Mouse (Mus musculus) monocyte, adult 2 months (primary cell): Measurements from ENCODE around the gene Gm17571.

Experiments
- DNase-seq, 2 experiments: peaks; one replicate each; pipeline ENCODE4 v3.0.0; 2022; ENCODE audit warnings: low spot score in 2 of 2, low read depth in 1 of 2

Gm17571 gene

GRCm38 (mm10) chr9:13457774-13458173, 11.2 kb upstream of the Gm17571 start:
- DNase-seq, result no peak

- no peak for DNase-seq
Measured at GRCm38 (mm10) chr9:13455231-13455630, 8.7 kb upstream of the Gm17571 start.

DNA sequence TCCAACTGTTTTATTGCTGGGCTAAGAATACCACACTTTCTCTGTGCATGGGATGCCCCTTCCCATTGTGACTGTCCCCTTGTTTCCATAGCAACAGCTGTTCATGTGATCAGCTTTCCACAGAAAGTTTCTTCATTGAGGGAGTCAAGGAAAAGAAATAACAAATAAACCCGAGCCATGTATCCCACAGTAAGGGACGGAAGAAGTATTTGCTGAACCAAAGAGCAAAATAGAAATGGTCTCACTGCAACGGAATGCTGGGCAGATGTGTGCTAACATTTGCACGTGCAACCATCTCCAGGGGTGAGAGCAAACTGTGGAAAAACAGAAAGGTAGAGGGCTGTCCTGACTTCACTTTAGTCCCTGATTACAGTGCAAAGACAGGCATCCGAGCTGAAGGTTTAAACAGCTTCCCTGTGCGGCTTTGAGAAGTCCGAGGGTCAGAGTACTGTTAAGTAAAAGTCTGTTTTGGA, 8.1 kb upstream of the Gm17571 start:
- no peak for DNase-seq

DNA sequence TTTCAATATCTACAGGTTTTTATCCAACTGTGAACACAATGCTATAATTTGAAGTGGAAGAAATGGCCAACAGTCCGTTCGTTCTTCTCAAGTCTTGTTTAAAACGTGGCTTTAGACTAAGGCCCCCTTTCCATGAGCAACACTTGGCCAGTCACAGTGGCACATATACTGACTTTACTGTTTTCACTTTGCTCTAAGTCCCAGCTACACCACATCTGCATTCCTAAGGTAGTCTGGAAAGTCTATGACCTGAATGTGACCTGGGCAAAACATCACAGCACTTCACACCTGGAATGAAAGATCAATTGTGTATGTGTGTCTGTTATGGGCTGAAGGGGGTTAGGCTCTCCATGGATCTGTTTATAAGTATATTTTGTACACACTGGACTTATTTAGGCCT, 2.2 kb upstream of the Gm17571 start:
- no peak for DNase-seq

DNA sequence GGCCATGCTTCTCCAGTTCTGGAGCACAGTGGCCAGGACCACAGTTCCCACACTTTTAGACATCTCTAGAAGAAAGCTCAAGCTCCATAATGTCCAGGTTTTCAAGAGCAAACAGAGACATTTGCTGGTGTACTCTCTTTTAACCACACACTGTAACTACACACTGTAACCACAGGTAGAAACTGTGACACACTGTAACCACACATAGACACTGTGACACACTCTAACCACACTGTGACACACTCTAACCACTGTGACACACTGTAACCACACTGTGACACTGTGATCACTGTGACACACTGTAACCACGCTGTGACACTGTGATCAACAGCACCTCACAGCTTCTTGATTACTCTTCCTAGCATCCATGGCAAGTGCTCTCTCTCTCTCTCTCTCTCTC, 317 bp downstream of the Gm17571 start:
- DNase-seq, result no peak

DNA sequence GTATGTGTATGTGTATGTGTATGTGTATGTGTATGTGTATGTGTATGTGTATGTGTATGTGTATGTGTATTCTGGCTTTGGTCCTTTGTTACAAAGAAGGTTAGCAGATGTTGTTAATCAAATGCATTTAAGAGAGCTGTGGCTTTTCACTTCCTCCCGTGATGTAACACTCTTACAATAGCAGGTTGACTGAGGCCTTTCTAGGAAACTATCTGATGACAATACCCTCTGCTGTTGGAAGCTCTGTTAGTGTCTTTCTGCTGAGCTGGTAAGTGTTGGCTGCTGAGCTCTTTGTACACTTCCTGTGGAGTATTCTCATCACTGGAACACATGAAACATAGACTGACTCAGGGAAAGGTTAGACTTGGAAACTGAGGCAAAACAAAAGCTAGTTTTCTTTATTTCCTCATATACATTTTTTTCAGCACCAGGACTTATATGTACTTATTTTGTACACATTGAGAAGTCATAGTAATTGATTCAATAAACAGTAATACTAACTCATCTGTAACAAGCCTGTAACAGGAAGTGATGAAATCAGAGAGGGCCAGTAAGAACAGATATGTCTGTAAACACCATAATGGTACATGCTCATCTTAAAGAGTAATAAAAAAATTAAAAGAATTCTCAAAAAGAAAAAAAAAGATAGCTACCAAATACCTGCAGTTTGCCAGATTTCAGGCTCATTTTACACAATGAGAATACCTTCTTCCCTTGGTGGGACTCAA, 2.9 kb downstream of the Gm17571 start:
- no peak for DNase-seq

- DNase-seq, result no peak
Measured at GRCm38 (mm10) chr9:13442012-13442735, 4.4 kb downstream of the Gm17571 start.

GRCm38 (mm10) chr9:13440911-13441310, 5.6 kb downstream of the Gm17571 start:
- DNase-seq, result no peak

- DNase-seq, result no peak
Measured at GRCm38 (mm10) chr9:13433501-13434090, 13.0 kb downstream of the Gm17571 start.

GRCm38 (mm10) chr9:13431646-13432045, 14.9 kb downstream of the Gm17571 start:
- DNase-seq, result no peak

DNA sequence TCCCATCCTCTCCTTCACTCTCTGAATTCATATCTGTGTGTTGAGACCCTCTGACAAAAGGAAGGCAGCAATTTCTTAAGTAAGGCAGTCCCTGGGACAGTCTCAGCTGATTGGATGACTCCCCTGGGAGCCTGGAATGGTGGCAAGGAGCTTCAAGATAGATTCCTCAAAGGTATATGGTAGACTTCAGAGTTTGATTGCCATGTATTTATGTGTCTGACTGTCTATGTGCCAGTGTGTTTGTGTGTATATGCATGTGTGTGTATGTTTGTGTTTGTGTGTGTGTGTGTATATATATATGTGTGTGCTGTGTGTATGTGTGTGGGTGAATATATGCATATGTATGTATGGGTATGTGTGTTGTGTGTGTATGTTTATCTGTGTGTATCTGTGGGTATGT, 15.8 kb downstream of the Gm17571 start:
- no peak for DNase-seq

GRCm38 (mm10) chr9:13430302-13430701, 16.3 kb downstream of the Gm17571 start:
- no peak for DNase-seq

DNA sequence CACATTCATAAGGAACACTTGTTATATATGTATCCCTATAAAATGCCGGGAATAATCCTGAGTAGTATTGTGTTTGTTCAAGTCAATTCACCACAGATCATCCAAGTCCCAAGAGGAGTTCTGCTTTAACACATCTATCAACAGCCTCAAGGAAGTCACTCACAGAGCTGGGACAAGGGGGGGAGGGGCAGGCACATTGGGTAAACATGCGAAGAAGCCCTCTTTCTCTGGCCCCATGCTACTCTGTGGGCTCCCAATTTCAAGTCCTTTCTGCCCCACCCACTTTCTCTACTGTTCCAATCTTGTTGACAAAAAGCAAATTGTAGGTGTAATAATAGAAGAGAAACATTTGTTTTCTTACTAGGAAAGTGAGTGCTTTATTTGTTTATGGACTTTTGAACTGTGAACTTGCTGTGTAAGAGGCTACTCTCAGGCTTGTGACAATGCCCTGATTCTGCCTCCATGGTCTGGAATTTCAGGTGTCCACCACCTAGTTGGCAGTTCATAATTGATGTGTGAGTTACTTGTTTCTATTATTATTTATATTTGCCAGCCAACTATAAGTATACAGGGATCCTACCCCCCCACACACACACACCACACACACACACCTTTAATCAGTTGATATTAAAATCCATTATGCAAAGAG, 17.0 kb downstream of the Gm17571 start:
- DNase-seq, result no peak

DNA sequence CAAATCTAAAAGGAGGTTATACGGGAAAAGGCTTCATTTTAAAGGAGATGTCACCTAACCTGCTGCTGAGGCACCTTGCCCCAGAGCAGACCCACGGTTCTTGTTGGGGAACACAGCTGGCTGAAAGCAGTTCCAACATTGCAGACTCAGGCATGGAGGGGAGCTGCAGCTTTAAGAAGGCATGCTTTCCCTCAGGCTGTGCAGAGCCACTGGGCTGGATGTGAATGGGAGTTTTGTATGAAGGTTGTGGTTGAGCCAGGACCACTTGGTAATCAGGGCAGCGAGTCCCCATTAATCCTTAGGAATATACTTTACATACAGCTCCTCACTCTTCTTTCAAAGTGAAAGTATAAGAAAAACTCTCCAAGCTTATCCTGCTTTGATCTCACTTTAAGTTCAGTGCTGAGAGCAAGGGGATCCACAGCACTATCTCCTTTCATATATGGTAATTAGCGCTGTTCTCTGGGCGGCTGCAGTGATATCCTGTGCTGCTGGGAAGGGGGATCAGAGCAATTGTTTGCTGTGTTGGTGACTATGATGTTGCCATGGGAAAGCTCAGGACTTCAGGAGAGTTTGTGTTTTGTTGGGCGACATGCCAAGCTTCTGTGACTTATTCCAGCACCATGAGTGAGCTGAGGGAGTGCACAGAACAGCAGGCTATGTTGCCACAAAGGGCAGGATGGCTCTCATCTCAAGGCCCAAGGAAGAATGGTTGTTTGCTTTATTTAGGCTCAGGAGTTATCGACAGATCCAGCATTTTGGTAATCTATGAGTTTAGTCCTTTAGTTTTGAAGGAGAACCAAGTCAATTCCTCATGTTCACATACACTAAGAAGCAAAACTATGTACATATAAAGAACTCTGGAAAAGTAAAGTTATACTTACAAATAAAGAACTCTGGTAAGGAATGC, 21.3 kb downstream of the Gm17571 start:
- no peak for DNase-seq

- DNase-seq, result no peak
Measured at GRCm38 (mm10) chr9:13414230-13414766, 32.3 kb downstream of the Gm17571 start.
